Mouse (Mus musculus): ENCODE measurements at regions not wholly inside any gene's neighbourhood (a gene's known extent, or its start where the extent isn't known, plus 50 kb on each side); places are given as distances from the start of the nearest gene placed in this dataset.

DNA sequence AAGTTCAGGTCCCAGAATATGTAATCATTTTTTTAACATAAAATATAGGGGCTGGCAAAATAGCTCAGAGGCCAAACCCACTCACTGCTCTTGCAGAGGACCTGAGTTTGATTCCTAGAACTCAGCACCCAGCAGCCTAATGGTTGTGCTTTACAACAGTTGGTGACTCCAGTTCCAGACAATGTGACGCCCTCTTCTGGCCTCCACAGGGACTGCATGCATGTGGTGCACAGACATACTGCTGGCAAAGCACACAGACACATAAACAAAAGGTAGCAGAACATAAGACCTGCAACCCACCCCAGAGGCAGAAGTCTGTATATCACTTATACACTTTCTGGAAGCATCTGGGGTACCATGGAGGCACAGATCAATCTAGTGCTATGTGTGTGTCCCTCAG lies 87.5 kb downstream of the Ackr3 start:
- no peak for ATAC-seq (replicated peaks; ENCODE audit: insufficient number of reproducible peaks, low FRiP score, low TSS enrichment, low read depth)

DNA sequence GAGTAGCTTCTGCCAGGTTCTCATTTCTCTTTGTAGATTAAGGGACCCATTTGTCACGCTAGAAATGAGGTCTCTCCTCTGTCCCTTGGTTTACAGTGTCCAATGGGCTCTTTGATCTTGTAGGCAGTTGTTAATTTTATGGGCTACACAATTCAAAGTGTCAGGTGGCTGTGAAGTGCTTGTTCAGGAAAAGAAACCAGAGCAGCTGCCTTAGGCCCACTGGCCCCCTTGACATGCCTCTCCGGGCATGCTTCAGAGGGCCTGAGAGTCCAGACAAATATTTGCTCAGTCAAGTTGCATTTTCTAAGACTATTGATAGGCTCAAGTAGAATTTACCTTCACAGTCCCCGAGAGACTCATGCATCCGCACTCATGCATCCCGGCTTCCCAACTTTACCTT lies 94.0 kb downstream of the Ackr3 start:
- H3K4me1 ChIP-seq (ENCODE audit: control insufficient read depth, insufficient read depth, low read length) = no peaks in the 10 kb centered on the region
- no peaks in the 10 kb centered on the region for H3K9me3 ChIP-seq (replicated peaks; ENCODE audit: control insufficient read depth, low read length)
- H3K27me3 ChIP-seq (ENCODE audit: control insufficient read depth, insufficient read depth, low read length) = no peaks in the 10 kb centered on the region
- H3K4me3 ChIP-seq (ENCODE audit: low read depth, low read length) = no peak overlapping the region
- no peaks in the 10 kb centered on the region for H3K36me3 ChIP-seq (replicated peaks; ENCODE audit: control insufficient read depth, insufficient read depth, low read depth, low read length)
- no peak for ATAC-seq (replicated peaks; ENCODE audit: insufficient number of reproducible peaks, low FRiP score, low TSS enrichment, low read depth)
- H3K9ac ChIP-seq (replicated peaks; ENCODE audit: low read length) = no peak overlapping the region
- no peak for DNase-seq (ENCODE audit: low spot score)
- H3K27ac ChIP-seq (replicated peaks; ENCODE audit: low read depth, low read length) = no peak overlapping the region
- no peak overlapping the region for H3K4me2 ChIP-seq (ENCODE audit: low read depth, low read length)
- 72% methylated on average over 5 of the region's 5 CpGs for WGBS

More for the DNA sequence above, 87.5 kb downstream of the Ackr3 start:
- Histone ChIP-seq H3K27me3 (ENCODE audit: control insufficient read depth, insufficient read depth, low read length) (no peaks in the 10 kb centered on the region), H3K9ac (replicated peaks; ENCODE audit: low read length) (no peak overlapping the region), H3K27ac (replicated peaks; ENCODE audit: low read depth, low read length) (no peak overlapping the region), H3K4me1 (ENCODE audit: control insufficient read depth, insufficient read depth, low read length) (no peaks in the 10 kb centered on the region; the same call in 1 of the 2 replicates), H3K9me3 (replicated peaks; ENCODE audit: control insufficient read depth, low read length) (no peaks in the 10 kb centered on the region), H3K4me2 (ENCODE audit: low read depth, low read length) (no peak overlapping the region), H3K4me3 (ENCODE audit: low read depth, low read length) (no peak overlapping the region), H3K36me3 (replicated peaks; ENCODE audit: control insufficient read depth, insufficient read depth, low read depth, low read length) (no peaks in the 10 kb centered on the region)
- WGBS = 66% methylated on average over 1 of the region's 1 CpGs
- no peak for DNase-seq (ENCODE audit: low spot score)

DNA sequence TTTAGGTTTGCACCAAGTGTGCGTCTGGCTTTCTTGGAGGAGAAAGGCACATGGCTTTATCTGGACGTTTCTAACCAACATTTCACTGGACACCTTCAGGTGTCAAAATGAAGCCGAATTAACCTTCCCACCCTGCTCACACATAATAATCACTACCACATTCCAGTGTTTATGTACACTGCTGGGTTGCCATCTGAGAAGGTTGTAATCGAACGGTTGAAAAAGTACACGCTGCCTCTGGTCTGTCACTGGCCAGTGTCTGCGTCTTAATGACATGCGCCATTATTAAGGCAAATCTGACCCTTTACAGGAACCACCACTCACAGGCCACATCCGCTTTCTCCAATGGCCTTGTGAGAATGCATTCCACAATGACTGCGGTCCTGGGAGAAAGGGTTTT lies 96.4 kb downstream of the Ackr3 start:
- H3K4me1 ChIP-seq (ENCODE audit: control insufficient read depth, insufficient read depth, low read length) = no peaks in the 10 kb centered on the region
- H3K4me3 ChIP-seq (ENCODE audit: low read depth, low read length) = no peak overlapping the region
- 51% methylated on average over 10 of the region's 10 CpGs for WGBS
- H3K4me2 ChIP-seq (ENCODE audit: low read depth, low read length) = no peak overlapping the region
- H3K9ac ChIP-seq (replicated peaks; ENCODE audit: low read length) = no peak overlapping the region
- ATAC-seq (replicated peaks; ENCODE audit: insufficient number of reproducible peaks, low FRiP score, low TSS enrichment, low read depth) (no peak), DNase-seq (ENCODE audit: low spot score) (no peak)
- H3K9me3 ChIP-seq (replicated peaks; ENCODE audit: control insufficient read depth, low read length) = no peaks in the 10 kb centered on the region
- no peaks in the 10 kb centered on the region for H3K36me3 ChIP-seq (replicated peaks; ENCODE audit: control insufficient read depth, insufficient read depth, low read depth, low read length)
- H3K27me3 ChIP-seq (ENCODE audit: control insufficient read depth, insufficient read depth, low read length) = no peaks in the 10 kb centered on the region
- H3K27ac ChIP-seq (replicated peaks; ENCODE audit: low read depth, low read length) = no peak overlapping the region

DNA sequence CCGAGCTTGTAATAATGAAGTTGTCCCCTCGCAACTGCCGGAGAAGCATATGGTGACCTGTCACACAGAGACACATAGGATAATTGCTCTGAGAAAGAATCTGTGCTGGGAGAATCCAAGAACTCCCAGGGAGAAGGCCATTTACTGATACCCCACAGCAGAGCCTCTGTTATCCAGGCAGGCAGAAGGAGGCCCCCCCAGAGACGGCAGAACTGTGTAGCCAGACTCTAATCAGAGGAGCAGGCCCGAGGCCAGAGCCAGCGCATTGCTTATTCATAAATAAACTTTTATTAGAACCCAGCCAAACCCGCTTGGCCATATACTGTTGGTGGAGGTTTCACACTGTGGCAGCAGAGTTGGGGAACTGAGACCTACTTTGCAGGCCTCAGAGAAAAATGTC lies 100.6 kb downstream of the Ackr3 start:
- Histone ChIP-seq H3K9me3 (replicated peaks; ENCODE audit: control insufficient read depth, low read length) (no peaks in the 10 kb centered on the region), H3K27ac (replicated peaks; ENCODE audit: low read depth, low read length) (no peak overlapping the region), H3K36me3 (replicated peaks; ENCODE audit: control insufficient read depth, insufficient read depth, low read depth, low read length) (no peaks in the 10 kb centered on the region), H3K9ac (replicated peaks; ENCODE audit: low read length) (no peak overlapping the region), H3K4me2 (ENCODE audit: low read depth, low read length) (no peak overlapping the region), H3K4me3 (ENCODE audit: low read depth, low read length) (no peak overlapping the region), H3K4me1 (ENCODE audit: control insufficient read depth, insufficient read depth, low read length) (no peaks in the 10 kb centered on the region), H3K27me3 (ENCODE audit: control insufficient read depth, insufficient read depth, low read length) (no peaks in the 10 kb centered on the region)
- 74% methylated on average over 7 of the region's 7 CpGs for WGBS
- ATAC-seq (replicated peaks; ENCODE audit: insufficient number of reproducible peaks, low FRiP score, low TSS enrichment, low read depth) (no peak), DNase-seq (ENCODE audit: low spot score) (no peak)

DNA sequence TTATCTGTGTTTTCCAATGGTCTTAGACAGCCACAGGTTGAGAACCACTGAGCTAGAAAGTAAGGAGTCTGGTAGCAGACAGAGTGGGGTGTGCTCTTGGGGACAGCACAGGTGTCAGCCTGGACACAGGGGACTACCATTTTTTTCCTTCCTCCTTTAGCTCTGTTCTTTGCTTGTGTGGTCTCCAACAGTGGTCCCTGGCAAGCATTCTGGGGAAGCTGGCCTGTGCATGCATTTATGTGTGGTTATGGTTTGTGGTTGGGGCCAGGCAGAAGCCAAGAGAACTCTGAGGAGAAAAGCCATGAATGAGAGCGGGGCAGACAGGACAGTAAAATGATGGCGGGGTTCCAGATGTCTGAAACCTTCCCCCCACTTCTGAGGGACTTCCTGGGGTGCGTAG lies 107.2 kb downstream of the Ackr3 start:
- WGBS = 83% methylated on average over 3 of the region's 3 CpGs
- ATAC-seq (replicated peaks; ENCODE audit: insufficient number of reproducible peaks, low FRiP score, low TSS enrichment, low read depth) (no peak), DNase-seq (ENCODE audit: low spot score) (no peak)
- Histone ChIP-seq H3K36me3 (replicated peaks; ENCODE audit: control insufficient read depth, insufficient read depth, low read depth, low read length) (no peaks in the 10 kb centered on the region), H3K4me2 (ENCODE audit: low read depth, low read length) (no peak overlapping the region), H3K9me3 (replicated peaks; ENCODE audit: control insufficient read depth, low read length) (no peaks in the 10 kb centered on the region), H3K27ac (replicated peaks; ENCODE audit: low read depth, low read length) (no peak overlapping the region), H3K4me3 (ENCODE audit: low read depth, low read length) (no peak overlapping the region), H3K9ac (replicated peaks; ENCODE audit: low read length) (no peak overlapping the region), H3K4me1 (ENCODE audit: control insufficient read depth, insufficient read depth, low read length) (no peaks in the 10 kb centered on the region), H3K27me3 (ENCODE audit: control insufficient read depth, insufficient read depth, low read length) (no peaks in the 10 kb centered on the region)

DNA sequence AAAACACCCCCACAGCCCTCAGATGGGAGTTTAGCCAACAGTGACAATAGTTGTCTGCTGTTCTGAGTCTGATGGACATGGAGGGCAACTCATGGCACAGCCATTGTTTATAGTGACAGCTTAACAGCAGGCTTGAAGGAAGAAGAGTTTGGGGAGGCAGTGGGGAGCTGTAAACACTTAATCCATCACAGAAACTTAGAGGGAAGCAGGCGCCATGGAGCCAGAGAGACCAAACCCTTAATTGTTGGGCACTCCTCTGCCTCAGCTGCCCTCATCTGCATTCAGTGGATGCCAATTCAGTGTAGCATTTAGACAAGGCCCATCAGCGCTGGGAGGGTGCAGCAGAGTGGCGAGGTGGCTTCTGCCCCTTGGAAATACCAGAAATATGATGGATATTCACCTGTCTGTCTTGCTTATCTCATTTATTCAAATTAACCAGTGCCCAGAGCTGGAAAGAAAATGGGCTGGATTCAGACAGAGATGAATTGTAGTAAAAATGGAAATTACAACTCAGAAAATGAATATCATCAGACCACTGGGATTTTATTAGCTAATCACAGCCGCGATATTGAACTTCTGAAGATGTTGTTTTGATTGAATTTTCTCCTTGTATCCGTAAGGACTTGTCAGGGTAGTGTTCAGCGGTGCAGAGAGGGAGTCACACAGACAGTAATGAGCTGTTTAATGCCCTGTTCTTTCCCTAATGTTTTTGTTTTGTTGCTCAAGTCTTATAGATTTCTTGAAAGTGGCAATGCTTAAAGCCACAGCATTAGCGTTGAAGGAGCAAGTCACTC lies 108.1 kb downstream of the Ackr3 start:
- Histone ChIP-seq H3K9me3 (replicated peaks; ENCODE audit: control insufficient read depth, low read length) (no peaks in the 10 kb centered on the region), H3K9ac (replicated peaks; ENCODE audit: low read length) (no peak overlapping the region), H3K36me3 (replicated peaks; ENCODE audit: control insufficient read depth, insufficient read depth, low read depth, low read length) (no peaks in the 10 kb centered on the region), H3K4me1 (ENCODE audit: control insufficient read depth, insufficient read depth, low read length) (no peaks in the 10 kb centered on the region), H3K27me3 (ENCODE audit: control insufficient read depth, insufficient read depth, low read length) (no peaks in the 10 kb centered on the region), H3K4me2 (ENCODE audit: low read depth, low read length) (no peak overlapping the region), H3K27ac (replicated peaks; ENCODE audit: low read depth, low read length) (no peak overlapping the region), H3K4me3 (ENCODE audit: low read depth, low read length) (no peak overlapping the region)
- WGBS = 73% methylated on average over 8 of the region's 8 CpGs
- DNase-seq (ENCODE audit: low spot score) (no peak), ATAC-seq (replicated peaks; ENCODE audit: insufficient number of reproducible peaks, low FRiP score, low TSS enrichment, low read depth) (no peak)

DNA sequence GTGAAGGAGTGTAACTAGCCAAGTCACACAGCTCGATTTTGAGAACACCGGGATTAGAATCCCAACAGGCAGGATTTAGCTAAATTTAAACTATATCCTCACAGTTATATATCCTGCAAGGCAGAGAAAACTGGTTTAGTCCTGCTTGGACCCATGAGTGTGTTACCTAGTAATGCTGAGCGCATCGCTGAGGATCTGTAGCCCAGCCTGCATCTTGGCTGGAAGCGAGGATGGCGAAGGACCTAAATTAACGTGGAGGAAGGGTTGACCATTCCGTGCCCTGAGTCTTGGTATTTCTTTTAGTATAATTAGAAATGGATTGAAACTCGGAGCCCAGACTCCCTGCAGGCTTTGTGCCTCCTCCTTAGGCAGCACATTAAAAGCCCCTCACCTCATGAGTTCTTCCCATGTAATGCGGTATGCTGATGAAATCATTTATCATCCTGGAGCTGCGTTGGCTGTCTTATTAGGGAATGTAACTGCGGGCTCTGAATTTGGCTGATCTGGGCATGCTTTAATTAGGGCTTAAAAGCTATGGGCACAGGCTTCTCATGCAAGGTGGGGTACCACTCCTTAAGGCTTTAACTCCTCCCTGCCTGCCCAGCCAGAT lies 110.1 kb downstream of the Ackr3 start:
- Histone ChIP-seq H3K4me1 (ENCODE audit: control insufficient read depth, insufficient read depth, low read length) (no peaks in the 10 kb centered on the region), H3K4me3 (ENCODE audit: low read depth, low read length) (no peak overlapping the region), H3K27ac (replicated peaks; ENCODE audit: low read depth, low read length) (no peak overlapping the region), H3K9ac (replicated peaks; ENCODE audit: low read length) (no peak overlapping the region), H3K4me2 (ENCODE audit: low read depth, low read length) (no peak overlapping the region), H3K36me3 (replicated peaks; ENCODE audit: control insufficient read depth, insufficient read depth, low read depth, low read length) (no peaks in the 10 kb centered on the region), H3K9me3 (replicated peaks; ENCODE audit: control insufficient read depth, low read length) (no peaks in the 10 kb centered on the region), H3K27me3 (ENCODE audit: control insufficient read depth, insufficient read depth, low read length) (no peaks in the 10 kb centered on the region)
- DNase-seq (ENCODE audit: low spot score) = no peak
- no peak for ATAC-seq (replicated peaks; ENCODE audit: insufficient number of reproducible peaks, low FRiP score, low TSS enrichment, low read depth)
- 88% methylated on average over 12 of the region's 12 CpGs for WGBS

DNA sequence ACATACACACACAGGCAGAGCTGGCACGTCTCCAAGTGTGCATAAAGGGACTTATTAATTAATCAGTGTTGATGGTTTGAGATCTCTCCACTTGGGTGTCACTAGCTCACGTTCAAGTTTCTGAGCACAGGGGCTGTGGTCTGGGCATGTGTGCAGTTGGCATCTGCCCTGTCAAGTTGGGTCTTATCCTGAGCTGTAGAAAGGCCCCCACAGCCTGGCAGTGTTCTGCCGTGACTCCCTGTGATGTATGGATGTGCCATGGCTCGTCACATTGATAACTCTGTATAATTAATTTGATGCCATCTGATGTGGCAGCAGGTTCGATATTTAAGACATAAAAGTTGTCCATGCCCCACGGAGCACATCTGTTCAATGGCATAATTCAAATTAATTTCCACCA lies 114.1 kb downstream of the Ackr3 start:
- no peak overlapping the region for H3K4me3 ChIP-seq (ENCODE audit: low read depth, low read length)
- no peaks in the 10 kb centered on the region for H3K9me3 ChIP-seq (replicated peaks; ENCODE audit: control insufficient read depth, low read length)
- H3K27ac ChIP-seq (replicated peaks; ENCODE audit: low read depth, low read length) = no peak overlapping the region
- H3K27me3 ChIP-seq (ENCODE audit: control insufficient read depth, insufficient read depth, low read length) = no peaks in the 10 kb centered on the region
- whole genome bisulfite sequencing = 85% methylated on average over 6 of the region's 6 CpGs
- no peak overlapping the region for H3K9ac ChIP-seq (replicated peaks; ENCODE audit: low read length)
- DNase-seq (ENCODE audit: low spot score) (no peak), ATAC-seq (replicated peaks; ENCODE audit: insufficient number of reproducible peaks, low FRiP score, low TSS enrichment, low read depth) (no peak)
- H3K4me2 ChIP-seq (ENCODE audit: low read depth, low read length) = no peak overlapping the region
- H3K36me3 ChIP-seq (replicated peaks; ENCODE audit: control insufficient read depth, insufficient read depth, low read depth, low read length) = no peaks in the 10 kb centered on the region
- H3K4me1 ChIP-seq (ENCODE audit: control insufficient read depth, insufficient read depth, low read length) = no peaks in the 10 kb centered on the region
